Mouse (Mus musculus) bone marrow, adult 2 months (tissue): ENCODE results near the gene Plk3.

Source experiments
- CTCF ChIP-seq: fragments of 200-500 bp; IDR thresholded peaks from 2 replicates; pipeline ENCODE4 v1.5.1; 2011; ENCODE audit warnings: low read length, control low read depth; ENCODE audit not compliant: control insufficient read depth, insufficient read depth
- POLR2A ChIP-seq: fragments of 200-500 bp; IDR thresholded peaks from 2 replicates; pipeline ENCODE4 v1.6.1; 2011; ENCODE audit warnings: low read depth, mild to moderate bottlenecking, control low read depth, low read length, borderline replicate concordance; ENCODE audit not compliant: control insufficient read depth

DNA sequence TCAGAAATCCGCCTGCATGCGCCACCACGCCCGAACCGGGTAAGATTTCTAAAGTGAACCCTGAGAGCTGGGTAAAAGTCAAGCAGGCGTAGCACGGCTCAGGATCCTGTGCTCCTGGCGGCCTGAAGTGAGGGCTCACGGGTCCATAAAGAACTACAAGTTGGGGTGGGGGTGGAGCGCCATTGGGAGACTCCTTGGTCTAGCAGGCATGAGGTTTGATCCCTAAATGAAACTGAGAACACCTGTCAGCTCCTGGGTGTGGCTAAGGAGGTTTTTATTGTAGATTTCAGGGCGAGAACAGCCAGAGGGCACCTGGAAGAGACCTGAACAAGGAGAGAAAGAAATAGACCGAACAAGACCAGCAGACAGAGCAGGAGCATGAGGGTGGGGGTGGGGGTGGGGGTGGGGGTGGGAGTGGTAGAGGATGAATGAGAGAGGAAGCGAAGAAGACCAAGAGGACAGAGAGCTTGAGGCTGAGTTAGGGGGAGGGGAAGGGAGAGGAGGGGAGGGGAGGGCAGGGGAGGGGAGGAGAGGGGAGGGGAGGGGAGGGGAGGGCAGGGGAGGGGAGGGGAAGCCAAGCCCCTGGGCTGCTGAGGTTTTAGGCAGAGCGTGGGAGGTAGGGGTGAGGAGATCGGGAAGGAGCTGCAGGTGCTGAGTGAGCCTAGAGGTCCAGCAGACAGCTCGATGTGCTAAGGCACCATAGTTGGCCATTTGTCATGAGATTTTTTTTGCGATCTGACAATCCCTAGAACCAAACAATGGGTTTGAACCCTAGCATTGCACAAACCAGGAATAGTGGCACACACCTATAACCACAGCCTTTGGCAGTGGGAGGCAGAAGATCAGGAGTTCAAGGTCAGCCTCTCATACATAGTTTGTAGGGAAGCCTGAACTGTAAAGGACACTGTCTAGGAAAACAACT, 4.8 kb upstream of the Plk3 start:
- no peak for TF ChIP-seq CTCF
- no peak for TF ChIP-seq POLR2A
